In the genomic region with DNA sequence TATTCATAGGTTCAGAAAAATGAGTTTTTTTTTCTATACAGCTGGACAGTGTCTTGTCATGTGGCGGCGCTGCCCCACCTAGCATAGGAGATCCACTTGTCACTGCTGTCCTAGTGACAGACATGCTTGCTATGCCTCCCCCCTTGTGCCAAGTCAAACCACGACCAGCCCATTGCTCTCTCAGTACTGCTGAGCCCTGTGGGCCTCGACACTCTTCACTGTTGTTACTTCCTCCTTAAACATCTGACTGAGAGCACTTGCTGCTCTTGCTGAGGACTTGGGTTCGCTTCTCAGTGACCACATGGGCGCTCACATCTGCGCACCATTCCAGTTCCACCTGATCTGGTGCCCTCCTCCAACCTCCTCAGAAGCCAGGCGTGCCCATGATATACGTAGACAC, we compare ENCODE assay signal across 19 mouse cellular contexts.
"Had no signal": no experiment of that assay in that cellular context is flagged by ENCODE, and none has a peak within 500 bp of the region (broad histone marks: within the 10 kb centered on the region; RNA-seq: fewer than 3 reads in every experiment).

No protein-coding gene starts in this region.

- H3K4me3 ChIP-seq: limb, embryonic 13.5 days; megakaryocyte, embryonic 14.5 days; midbrain, embryonic 15.5 days; neural tube, embryonic 13.5 days had no signal

- H3K27me3 ChIP-seq: limb, embryonic 13.5 days; midbrain, embryonic 15.5 days had no signal

- H3K27ac ChIP-seq: kidney, postnatal 0 days; limb, embryonic 13.5 days; liver, embryonic 14.5 days; midbrain, embryonic 15.5 days; neural tube, embryonic 13.5 days; stomach, postnatal 0 days had no signal

- H3K9me3 ChIP-seq: limb, embryonic 13.5 days; megakaryocyte, embryonic 14.5 days; midbrain, embryonic 15.5 days; neural tube, embryonic 13.5 days had no signal

- ATAC-seq: midbrain, embryonic 15.5 days had no signal

- H3K36me3 ChIP-seq: limb, embryonic 13.5 days; midbrain, embryonic 15.5 days; neural tube, embryonic 13.5 days had no signal

- DNase-seq: kidney, adult 11 months; kidney, adult 9 months; kidney, postnatal 36 days; layer of hippocampus, adult 9-11 months; layer of hippocampus, postnatal 36 days; left cerebral cortex, postnatal 4 days; lung, adult 18-20 months; lung, postnatal 36 days; right cerebral cortex, adult 18-20 months; right cerebral cortex, postnatal 25 days; thymus, adult 18-20 months; thymus, postnatal 36 days had no signal
